Mouse (Mus musculus) thymus, postnatal 36 days (tissue): ENCODE data around the gene Tenm3.

Source experiments
- DNase-seq, 2 experiments: peaks; one replicate each; pipeline ENCODE4 v3.0.0; 2022; ENCODE audit warnings: mixed read lengths in 2 of 2

Tenm3 gene

DNA sequence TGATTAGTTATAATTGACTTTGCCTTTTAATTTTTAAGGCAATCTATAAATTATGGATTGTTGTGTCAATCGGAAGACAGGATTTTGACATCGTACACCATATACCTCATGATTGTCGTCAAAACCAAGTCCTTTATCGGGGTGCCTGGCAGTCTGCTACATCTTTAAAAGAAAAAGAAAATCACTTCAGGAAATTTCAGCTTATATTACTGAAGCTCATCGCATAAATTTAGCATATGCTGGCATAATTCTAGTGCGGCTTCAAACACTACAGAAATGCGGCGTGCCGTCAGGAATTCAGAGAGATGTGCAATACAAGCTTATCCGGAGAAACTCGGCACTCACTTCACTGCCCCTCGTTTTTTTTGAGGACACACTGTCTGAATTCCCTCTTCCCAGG lies 332.2 kb downstream of the Tenm3 start:
- no peak for DNase-seq

DNA sequence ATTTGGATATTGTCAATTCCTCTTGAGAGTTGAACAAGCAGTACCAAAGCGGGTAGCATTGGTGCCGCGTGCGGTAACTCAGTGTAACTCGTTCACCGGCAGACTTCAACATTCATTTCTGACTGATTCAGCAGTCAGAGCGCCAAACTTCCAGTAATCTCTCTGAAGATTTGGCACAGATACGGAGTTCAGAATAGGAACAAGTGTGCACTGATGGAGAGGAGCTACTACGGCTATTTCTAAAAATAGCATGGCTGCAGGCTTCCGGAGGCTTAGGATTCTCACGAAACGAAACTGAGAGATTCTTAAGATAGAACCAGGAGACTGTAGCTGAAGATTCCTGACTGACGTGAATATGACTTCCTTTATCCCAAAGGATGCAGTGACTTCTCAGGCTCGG lies 332.6 kb downstream of the Tenm3 start:
- DNase-seq: no peak

DNA sequence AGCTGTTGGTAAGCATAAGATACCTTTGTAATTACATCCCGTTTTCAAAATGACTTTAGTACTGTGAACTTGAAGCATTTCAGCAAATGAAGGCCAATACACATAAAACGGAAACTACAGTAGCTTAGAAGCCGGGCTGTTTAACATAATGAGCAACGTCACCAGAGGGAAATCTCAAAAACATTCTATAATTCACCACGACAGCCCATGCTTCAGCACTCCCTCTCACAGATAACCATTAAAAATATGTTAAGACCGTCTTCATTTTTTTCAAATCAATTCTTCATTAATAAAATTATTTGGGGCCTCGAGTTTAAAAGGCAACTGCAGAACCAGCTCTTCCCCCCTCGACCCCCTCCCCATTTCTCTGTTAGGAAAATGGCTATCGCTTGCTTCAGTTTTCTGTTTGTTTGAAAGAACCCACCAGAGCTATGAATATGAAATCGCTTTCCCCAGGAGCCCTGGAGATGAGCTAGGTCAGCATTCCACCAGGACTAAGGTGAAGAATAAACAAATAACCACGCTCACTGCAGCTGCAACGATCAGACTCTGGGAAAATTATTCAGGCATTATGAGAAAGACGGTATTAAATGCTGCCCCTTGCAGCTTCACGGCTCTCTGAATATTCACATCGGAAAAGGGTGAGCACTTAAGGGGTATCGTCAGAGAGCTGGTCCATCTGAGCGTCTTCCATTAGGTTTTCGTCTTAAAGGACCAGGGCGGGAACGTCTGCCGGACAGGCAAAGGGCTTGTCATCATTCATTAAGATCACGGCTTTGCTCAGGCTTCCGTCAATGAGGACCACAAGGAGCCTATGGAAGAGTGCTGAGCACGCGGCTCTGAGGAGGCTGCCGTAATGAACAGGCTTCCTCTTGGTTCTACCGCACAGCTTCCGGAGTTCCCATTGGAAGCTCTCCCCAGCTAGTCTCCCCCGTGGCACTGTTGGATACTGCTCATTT lies 334.8 kb downstream of the Tenm3 start:
- no peak for DNase-seq

DNA sequence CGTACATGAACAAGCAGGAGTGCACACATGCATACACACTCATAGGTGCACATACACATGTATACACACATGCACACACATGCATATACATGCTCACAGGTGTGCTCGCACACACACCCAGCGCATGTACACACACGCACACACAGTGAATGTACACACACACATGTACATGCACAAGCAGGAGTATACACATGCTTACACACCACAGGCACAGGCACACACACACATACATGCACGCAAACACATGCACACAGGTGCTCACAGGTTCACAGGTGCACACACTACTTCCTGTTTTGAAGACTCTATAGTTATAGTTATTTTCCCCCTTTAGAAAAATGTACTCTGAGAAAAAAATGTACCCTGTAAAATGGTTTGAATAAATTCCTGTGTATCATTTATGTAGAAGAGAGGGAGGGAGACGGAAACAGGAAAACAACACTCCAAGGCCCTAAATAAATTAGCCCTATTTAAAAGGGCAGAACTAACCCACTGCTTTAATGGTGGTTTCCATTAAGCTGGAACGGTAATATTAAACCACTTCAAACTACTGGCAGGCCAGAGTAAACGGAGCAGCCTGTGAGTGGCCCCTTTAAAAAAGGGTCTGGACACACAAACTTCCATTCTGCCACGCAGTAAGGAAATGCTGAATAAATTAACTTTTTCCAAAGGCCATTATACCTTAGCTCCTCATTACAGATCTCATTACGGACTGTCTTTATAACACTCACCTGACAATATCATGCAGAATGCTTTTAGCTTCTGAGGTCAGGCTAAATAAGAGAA lies 335.8 kb downstream of the Tenm3 start:
- DNase-seq: no peak

DNA sequence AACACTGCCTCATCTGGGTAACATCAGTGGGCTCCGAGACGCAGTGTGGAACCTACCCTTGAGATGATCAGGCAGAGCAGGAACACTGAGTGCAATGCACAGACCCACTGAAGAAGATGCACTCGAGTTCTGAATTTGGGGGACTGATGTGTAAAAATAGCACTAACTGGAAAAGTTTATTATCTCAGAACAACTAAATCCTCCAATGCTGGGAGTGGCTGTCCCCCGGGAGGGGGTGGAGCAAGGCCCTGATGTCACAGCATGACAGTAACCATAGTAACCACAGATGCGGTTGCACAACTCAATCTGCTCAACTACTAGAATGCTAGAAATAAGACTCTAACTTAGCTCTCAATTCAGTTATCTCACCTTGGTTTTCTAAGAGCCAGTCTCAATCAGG lies 351.3 kb downstream of the Tenm3 start:
- DNase-seq: no peak

DNA sequence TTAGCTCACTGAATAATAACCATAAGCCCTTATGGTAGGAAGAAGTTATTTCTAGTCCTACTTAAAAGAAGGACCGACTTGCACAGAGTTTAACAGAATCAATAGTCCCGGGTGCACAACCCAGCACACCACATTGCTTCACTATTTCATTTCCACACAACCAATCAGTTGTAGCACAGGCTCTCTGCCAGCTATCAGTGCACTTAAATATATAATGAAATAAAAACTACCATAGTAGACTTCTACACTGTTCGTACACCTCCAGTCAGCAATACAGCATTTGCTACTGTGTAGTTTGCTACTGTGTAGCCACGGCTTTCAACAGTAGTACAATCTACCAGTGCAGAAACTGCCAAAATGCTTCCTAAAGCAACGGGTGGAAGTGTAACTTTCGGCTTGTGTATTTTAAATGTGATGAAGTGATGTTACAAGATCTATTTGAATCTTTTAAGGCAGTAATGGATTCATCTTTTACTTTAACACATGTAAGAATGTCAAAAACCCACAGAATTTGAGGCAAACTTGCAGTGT lies 353.1 kb downstream of the Tenm3 start:
- DNase-seq: no peak

DNA sequence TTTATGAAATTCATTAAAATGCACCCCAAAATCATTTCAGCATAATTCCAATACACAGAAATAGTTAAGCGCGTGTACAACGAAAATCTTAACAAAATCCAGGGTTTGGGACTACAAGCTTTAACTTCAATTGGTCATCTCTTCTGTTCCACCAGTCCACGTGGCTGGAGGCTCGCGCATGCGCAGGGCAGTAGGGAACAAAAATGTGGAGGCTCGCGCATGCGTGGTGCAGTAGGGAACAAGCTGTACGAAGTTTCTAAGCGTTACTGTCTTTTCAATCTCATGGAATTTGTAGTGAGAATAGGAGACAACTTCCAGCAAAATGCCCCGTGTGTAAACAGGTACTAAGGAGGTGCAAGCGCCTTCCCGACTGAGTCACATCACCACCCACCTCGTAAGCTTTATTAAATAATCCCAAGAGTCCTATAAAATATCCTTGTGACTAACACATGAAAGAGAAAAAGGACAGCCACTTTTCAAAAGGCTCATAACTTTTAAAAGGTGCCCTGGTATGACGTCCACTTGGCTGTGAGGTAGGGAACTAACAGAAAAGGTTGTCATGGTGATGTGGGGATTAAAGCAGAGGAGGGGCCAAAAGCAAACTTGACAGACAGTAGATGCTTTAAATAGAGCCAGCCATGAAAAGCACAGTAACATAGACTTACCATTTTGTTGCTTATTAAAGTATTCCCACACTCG lies 353.7 kb downstream of the Tenm3 start:
- no peak for DNase-seq

DNA sequence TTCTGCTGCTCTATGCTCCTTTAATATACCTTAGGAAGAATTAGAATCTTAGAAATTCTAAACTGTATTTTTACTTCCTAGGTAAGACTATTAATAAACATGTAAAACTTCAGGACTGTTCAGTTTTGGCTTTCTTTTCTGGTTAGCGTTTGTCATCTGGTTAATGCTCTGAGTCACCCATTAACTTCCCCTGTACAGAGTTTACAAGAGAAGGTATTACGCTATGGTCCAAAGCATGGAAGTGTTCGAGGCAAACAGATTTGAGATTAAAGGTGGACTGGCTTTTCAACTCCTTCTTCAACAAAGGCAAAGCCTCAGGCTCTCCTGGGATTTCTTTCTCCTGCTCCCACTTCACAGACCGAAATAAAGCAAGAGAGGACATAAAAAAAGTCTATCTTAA lies 354.3 kb downstream of the Tenm3 start:
- DNase-seq: no peak

DNA sequence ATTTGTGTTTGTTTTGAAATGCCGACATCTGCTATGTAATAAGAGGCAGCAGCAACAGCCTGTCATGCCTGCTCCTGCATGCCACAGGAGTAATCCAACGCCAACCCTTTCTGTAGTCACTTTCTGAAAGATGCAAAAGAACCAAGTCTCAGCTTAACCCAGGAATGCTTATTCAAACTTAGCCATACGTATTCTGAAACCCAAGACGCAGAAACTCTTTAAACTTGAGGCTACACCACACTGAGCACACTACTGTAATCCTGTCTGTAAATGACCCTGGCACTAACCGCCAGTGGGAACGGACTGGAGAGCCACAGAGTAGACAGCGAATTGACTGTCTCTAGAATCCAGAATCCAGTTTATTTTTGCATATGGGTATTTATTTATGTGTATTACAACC lies 354.9 kb downstream of the Tenm3 start:
- DNase-seq: no peak

DNA sequence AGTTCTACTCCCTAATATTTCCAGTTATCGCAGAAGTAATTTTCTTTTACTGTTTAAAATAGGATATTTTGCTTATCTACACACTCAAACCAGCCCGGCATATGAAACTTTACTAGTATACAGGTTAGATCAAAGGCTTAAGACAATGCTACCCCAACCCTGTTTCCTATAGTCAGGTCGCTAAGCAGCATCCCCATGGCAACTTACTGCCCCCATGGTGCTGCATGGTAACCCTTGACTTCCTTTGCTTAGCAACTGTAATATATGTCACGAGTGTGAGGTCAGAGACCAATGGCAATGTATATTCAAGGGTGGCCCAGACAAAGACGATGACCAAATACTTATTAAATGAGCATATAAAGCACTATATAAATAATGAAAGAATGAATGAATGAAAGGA lies 359.6 kb downstream of the Tenm3 start:
- DNase-seq: no peak

DNA sequence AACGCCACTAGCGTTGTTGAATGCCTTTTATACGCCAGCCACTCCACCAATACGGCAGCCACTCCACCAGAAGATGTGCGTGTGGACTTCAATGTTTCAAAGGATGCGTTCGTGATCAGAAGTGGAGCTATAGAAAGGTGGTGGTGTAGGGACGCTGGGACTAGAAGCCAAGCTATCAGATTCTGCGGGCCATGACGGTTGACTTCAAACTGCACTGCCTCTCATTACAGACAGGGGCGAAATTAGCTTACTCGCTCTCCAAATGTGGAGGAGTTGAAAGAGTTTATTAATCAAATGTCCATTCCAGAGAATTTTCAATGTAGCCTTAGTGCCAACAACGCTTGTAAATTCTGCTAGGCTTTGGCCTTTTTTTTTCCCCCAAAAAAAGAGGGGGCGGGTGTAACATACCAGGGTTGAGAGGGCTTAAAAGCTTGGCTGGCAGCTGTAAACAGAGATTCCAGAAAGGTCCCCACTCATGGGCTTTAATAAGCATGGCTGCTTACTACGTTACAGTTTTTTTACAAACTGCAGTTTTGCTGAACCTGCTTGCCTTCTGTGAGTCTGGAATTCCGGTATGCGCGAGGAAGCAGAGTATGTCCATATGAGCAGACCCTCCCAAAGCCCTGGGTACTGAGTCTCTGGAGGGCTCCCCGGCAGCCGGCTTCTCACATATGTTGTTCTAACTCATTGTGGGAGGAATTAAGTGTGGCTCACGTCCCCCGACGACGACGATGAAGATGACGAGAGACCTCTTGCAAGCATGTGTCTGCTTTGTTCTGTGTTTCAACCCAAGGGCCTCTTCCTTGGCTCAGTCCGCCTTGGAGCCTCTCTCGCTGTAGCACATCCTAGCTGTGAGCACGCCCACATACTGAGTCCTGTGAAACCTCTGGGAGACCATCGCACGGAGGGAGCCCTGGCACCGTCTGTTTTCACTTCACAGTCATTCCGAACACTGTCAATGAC lies 361.8 kb downstream of the Tenm3 start:
- no peak for DNase-seq

DNA sequence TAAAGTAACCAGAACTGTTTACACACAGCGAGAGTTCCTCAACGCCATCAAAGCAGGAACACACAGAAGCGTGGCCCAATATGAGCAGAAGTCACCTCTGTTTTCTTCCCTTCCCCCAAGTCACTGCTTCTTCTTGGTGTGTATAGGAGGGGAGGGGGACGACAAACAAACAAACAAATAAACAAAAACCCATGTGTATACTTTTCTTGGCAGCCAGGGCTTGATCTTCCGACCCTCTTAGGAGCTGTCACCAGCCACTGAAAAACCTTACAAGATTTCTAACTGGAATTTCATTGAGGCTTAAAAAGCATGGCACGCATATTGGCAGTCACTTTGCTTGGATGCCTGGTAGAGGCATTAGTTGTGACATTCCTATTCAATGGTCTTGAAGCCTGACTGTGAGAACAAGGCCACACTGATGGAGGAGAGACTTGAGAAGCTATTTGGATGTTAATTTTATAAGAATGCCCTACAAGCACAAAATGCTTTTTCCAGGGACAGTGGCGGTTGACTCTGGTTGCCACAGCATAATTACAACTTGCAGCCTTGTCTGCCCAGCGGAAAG lies 366.3 kb downstream of the Tenm3 start:
- no peak for DNase-seq

DNA sequence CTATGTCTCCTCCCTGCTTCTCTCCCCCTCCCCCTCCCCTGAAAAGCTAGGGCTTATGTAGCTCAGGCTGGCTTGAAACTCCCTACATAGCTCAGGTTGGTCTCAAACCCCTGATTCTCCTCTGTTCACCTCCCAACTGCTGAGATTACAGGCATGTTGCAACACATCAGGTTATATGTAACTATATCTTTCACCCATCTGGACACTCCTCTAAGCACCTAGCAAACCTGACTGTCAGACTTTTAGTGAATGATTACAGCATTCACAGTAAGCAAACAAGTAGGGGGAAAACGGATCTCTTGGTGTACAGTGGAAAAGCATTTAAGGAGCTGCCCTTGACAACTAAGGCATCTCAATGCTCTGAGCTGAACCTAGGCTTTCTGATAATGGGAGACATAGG lies 366.9 kb downstream of the Tenm3 start:
- no peak for DNase-seq

DNA sequence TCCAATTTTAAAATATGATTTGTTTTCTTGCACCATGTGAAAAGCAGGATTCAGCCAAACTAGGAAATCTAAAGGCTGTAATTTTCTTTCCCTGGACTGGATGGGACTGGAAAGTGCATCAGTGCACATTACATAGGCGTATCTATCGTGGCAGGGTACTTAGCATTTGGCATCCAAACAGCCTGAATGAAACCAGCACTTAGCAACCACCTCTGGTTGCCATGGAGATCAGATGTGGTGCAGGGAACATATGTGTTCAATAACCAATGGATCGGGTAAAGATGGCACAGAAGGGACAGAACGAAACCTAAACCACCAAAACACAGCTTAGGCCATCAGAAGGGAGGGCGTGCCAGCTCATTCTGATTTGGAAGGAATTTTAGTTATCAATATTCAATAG lies 376.1 kb downstream of the Tenm3 start:
- no peak for DNase-seq

DNA sequence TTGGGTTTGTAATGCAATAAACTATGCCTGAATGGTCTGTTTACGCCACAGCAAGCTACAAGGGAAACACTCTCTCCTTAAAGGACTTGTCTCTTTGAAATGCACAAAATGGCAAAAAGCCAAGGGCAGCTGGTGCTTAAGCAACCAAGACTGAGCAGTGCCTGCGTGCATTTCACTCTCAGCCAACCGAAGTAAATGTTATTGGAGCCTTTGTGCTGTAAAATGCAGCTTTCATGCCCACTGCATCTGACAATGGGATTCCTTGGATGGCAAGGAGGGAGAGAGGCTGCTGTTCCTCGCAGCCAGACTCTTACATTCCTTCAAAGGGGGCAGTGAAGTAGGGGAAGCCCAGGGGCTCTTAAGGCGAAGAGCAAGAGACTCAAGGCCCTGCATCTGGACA lies 385.4 kb downstream of the Tenm3 start:
- DNase-seq: no peak

DNA sequence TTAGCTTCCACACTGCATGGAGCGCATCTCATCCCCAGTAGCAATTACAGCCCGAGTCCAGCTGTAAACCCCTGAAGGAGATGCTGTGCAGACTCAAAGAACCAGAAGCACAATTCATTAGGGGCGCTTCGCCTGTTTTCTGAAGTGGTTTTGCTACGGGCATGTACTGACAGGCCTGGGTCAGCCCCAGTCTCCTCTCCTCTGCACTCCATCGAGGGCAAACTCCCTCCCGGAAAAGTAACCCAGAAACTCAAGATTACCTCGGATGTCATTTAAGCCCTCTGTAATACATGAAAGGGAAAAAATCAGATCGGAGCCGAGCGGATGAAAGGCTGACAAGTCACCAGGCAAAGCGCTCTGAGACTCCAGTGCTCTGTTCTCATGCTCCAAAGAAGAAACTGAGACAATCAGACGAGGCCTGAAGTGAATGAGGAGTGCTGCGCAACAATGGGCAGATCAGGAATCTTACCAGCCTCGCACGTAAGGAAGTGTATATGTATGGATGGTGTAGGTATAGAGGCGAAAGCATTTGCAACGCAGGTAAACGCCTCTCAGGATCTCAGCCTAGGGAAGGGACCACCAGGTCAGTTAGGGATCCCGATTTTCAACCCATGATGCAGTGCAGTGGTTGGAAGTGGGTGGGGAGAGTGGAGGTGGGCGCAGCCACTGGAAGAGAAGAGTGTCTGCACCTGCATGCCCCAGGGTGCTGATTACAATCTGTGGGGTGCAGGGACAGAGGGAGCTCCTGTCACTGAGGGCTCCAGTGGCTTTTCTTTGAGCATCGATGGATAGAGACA lies 387.2 kb downstream of the Tenm3 start:
- DNase-seq: no peak

DNA sequence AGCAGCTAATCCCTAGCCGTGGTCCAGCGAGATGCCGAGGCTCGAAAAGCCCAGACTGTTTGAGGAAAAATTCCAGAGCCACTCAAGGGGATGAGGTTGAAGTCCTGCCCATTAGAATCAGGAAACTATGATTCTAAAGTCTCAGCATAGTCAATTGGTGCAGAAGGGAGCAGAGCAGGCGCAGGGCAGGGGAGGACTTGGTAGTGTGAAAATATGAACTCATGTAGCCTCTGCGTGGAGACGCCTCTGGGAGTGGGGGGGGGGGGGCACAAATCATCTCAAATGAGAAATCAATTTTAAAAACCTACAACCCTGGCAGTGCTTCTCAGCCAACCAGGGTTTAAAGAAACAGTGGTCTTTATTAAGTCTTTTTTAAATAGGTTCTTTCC lies 392.5 kb downstream of the Tenm3 start:
- no peak for DNase-seq

DNA sequence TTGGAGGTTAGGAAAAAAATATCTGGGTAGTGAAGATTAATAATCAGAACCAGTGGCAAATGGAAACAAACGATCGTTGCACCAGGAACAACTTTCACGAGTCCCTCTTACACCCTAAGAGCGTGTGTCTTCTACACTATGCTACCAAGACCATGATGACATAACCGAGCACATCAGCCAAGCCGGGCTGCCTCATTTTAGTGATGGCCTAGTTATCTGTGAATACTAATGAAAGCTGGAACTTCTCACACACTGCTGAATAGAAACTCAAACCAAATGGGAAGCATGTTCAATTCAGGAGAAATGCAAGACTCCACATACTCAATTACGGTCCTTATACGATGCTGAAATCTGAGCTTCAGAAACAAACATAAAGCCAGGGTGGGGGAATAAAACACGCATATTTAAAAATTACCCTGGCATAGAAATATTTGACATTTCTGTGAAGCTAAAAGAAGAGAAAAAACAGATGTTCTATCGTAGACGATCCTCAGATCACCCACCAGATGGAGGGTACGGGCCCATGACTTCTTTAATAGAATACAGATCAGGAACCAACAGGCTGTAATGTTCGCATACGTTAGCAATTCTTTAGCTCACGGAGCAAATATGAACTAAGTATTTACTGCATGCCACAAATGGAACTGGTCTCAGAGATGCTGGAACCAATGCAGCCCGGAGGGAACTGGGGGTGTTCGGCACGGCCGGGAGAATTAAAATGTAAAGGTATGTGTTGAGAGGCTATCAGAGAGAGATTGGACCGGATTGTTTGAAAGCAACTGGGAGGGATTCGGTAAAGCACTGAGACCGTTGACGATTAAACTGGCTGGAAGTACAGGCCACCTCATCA lies 393.1 kb downstream of the Tenm3 start:
- DNase-seq: no peak

DNA sequence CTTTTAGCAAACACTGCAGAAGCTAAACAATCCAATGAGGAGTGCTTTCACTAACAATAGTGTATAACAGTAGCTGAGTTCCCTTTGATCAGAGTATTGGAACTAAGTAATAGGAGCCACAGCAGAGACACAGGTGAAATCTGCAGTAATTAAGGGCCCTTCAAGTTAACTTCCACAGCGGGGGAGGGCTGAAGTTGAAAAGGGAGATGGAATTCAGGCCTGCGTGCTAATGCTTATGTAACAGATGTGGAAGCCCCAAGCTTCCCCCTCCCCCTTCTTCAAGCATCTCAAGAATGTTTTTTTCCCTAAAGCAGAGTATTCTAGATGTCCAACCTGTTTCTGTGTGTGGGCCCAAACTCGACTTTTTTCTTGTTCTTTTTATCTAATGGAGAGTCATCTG lies 394.1 kb downstream of the Tenm3 start:
- no peak for DNase-seq

DNA sequence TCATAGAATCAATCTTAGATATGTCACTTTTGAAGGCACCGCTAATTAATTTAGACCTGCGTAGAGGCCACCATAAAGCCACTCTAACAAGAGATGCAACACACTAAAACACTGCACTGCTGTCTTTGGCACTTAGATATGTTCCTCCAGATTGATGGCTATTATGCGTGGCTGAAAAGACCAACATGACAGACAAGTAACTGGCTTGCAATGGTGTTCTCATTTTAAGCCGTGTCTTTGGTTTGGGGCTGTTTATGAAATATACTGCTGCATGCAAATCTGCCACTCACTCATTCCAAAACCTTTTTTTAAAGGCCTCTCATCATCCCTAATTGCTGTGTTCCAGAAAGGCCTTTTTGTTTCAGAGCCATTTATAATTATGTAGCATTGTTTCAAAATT lies 398.1 kb downstream of the Tenm3 start:
- no peak for DNase-seq
